Mouse (Mus musculus) bone marrow macrophage, adult 2 months (primary cell): ENCODE measurements around the gene Abcg1.

Experiments used
- CTCF ChIP-seq: IDR thresholded peaks from 2 replicates; pipeline ENCODE4 v1.5.1; 2012; ENCODE audit warnings: low read depth, mild to moderate bottlenecking, low read length, moderate library complexity
- POLR2A ChIP-seq: IDR thresholded peaks from 2 replicates; pipeline ENCODE4 v1.6.1; 2012; ENCODE audit warnings: mild to moderate bottlenecking, low read depth, low read length, borderline replicate concordance

DNA sequence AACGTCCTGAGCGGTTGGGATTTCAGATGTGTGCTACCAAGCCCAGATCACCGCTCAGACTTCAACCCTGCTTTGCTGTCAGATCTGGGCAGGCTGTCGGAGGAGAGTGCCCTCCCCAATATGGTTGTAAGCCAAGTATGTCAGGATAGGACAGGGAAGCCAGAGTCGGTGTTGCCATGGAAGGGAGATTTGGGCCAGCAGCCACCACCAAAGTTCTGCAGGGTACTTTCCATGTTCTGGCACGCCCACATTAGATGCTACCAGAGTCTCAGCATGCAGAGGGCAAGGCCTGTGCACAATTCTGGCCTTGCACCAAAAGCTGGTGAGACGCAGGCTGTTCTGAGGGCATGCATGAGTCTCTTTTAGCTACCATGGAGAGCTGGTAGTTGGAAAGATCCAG, 28.7 kb downstream of the Abcg1 start:
- TF ChIP-seq CTCF (no peak), POLR2A (no peak)
